Mouse (Mus musculus): Measurements from ENCODE around the gene Hibch. TPM values are rescaled to one million over a fixed set of nuclear protein-coding genes. Genes with fewer than 3 reads are reported as not detected.
"Not testable (repeated sequence)": the region's sequence is repeated elsewhere in the genome, so short reads cannot be mapped to it uniquely, and the experiment has no call there.

Hibch gene
- polyA plus RNA-seq, 1 experiment from 2014 or later: 15.9 TPM

- H3K27me3 ChIP-seq: no peaks in the 10 kb centered on the region
- 61% methylated on average over 2 of the region's 2 CpGs for WGBS (ENCODE audit: insufficient replicate concordance)
- no peak overlapping the region for H3K9ac ChIP-seq
- no peaks in the 10 kb centered on the region for H3K4me1 ChIP-seq (replicated peaks)
- H3K4me2 ChIP-seq: no peak overlapping the region
- H3K4me3 ChIP-seq (replicated peaks): no peak overlapping the region
- peaks cover 6% of the 10 kb centered on the region; the same call in 1 of the 2 replicates for H3K36me3 ChIP-seq (replicated peaks)
- H3K27ac ChIP-seq (replicated peaks): no peak overlapping the region
- H3K9me3 ChIP-seq (replicated peaks): no peaks in the 10 kb centered on the region
- no peak for ATAC-seq (ENCODE audit: insufficient read depth)
Measured at GRCm38 (mm10) chr1:52884208-52884607, 39.5 kb downstream of the Hibch start.

DNA sequence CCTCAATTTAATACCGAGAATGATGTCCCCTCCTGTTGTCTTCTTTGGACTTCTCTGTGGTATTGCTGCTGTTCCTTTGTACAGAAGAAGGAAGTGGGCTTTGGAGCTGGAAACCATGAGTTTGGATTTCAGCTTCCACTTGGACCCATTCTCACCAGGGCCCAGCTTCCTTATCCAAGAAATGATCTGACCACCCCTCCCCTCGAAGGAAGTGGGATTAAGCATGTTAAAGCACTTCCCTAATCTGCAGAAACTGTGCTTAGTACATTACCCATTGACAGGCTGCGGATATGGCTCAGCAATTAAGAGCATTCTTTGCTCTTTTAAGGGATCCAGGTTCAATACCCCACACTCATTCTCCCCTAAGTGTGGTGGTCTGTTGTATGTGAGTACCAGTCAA, 65.1 kb downstream of the Hibch start:
- no peak overlapping the region for H3K4me3 ChIP-seq (replicated peaks)
- 57% methylated on average over 3 of the region's 3 CpGs for WGBS (ENCODE audit: insufficient replicate concordance)

DNA sequence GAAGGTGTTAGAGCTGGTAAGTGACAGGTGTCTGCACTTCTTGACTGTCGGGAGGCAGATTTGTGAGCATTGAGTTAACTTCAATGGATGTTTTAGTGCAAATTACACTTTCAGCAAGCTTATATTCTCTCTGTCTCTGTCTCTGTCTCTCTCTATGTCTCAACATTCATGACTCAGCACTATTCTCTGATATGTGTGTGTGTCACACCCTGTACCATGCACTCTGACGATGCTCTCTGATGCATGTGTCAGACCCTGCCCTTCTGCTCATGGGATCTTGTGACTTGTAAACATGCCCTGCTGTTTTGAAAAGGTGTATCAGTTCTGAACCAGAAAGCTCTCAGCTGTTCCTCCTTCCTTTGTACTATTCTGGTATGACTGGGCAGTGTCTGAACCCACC, 71.9 kb downstream of the Hibch start:
- no peaks in the 10 kb centered on the region for H3K36me3 ChIP-seq (replicated peaks)
- no peaks in the 10 kb centered on the region for H3K27me3 ChIP-seq
- peak; percentile 71 for ATAC-seq (ENCODE audit: insufficient read depth)
- H3K27ac ChIP-seq (replicated peaks): no peak overlapping the region
- H3K9ac ChIP-seq: no peak overlapping the region
- H3K9me3 ChIP-seq (replicated peaks): no peaks in the 10 kb centered on the region
- no peak overlapping the region for H3K4me3 ChIP-seq (replicated peaks)
- 38% methylated on average over 2 of the region's 2 CpGs for WGBS (ENCODE audit: insufficient replicate concordance)
- no peaks in the 10 kb centered on the region for H3K4me1 ChIP-seq (replicated peaks)
- H3K4me2 ChIP-seq: no peak overlapping the region

More for the DNA sequence above, 65.1 kb downstream of the Hibch start:
- H3K36me3 ChIP-seq (replicated peaks): no peaks in the 10 kb centered on the region
- ATAC-seq (ENCODE audit: insufficient read depth): no peak
- H3K27ac ChIP-seq (replicated peaks): no peak overlapping the region
- no peak overlapping the region for H3K4me2 ChIP-seq
- no peaks in the 10 kb centered on the region for H3K9me3 ChIP-seq (replicated peaks)
- H3K9ac ChIP-seq: no peak overlapping the region
- no peaks in the 10 kb centered on the region for H3K4me1 ChIP-seq (replicated peaks)
- no peaks in the 10 kb centered on the region for H3K27me3 ChIP-seq

GRCm38 (mm10) chr1:52918897-52919296, 74.2 kb downstream of the Hibch start:
- ATAC-seq (ENCODE audit: insufficient read depth); H3K27me3 ChIP-seq; H3K4me2 ChIP-seq; H3K4me1 ChIP-seq (replicated peaks); H3K36me3 ChIP-seq (replicated peaks); H3K4me3 ChIP-seq (replicated peaks); H3K9ac ChIP-seq; H3K9me3 ChIP-seq (replicated peaks); H3K27ac ChIP-seq (replicated peaks): not testable (repeated sequence)

DNA sequence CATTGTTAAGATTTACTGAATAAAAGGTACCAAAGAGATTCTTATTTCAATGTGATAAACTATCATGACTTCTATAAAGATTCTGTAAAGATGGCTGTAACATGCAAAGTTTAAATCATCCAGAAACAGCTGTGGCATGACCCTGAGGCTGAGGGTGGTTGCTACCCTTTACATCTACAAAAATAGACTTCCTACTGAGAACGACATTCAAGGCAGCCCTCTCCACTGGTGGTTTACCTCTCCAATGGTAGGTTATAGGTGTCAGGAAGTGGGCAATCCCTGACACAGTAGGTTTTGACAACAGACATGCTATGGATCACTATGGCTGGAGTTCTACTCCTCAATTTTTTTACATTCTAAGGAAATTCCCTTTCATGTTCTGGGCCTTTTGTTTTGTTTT, 79.8 kb downstream of the Hibch start:
- H3K9me3 ChIP-seq (replicated peaks); H3K27ac ChIP-seq (replicated peaks); H3K27me3 ChIP-seq; H3K9ac ChIP-seq; H3K4me1 ChIP-seq (replicated peaks); ATAC-seq (ENCODE audit: insufficient read depth); H3K4me3 ChIP-seq (replicated peaks); H3K4me2 ChIP-seq; H3K36me3 ChIP-seq (replicated peaks): not testable (repeated sequence)
- WGBS (ENCODE audit: insufficient replicate concordance): 10% methylated on average over 1 of the region's 1 CpGs

- Histone ChIP-seq H3K4me2 (no peak overlapping the region), H3K9ac (no peak overlapping the region), H3K27me3 (no peaks in the 10 kb centered on the region), H3K36me3 (replicated peaks) (no peaks in the 10 kb centered on the region), H3K4me1 (replicated peaks) (no peaks in the 10 kb centered on the region), H3K4me3 (replicated peaks) (no peak overlapping the region), H3K9me3 (replicated peaks) (peaks cover 6% of the 10 kb centered on the region; the same call in 1 of the 2 replicates), H3K27ac (replicated peaks) (no peak overlapping the region)
- ATAC-seq (ENCODE audit: insufficient read depth): no peak
- 72% methylated on average over 5 of the region's 5 CpGs for WGBS (ENCODE audit: insufficient replicate concordance)
Measured at GRCm38 (mm10) chr1:52934494-52934893, 89.8 kb downstream of the Hibch start.

DNA sequence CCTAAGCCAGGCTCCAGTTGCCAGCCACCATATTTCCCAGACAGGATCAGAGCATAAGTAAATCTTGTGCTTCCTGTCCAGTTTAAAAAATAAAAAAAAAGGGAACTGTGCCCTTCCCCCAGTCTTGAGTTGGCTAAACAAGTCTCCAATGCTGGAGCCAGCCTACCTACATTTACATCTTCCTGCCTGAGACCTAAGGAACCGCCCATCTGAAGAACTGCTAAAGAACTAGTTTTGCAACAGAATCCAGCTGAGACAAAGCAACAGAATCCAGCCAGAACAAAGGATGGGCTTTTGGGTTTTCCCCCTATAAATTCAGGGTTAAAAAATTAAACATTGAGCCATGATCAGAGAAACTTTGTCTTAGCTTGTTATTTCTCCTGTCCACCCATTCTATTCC, 94.3 kb downstream of the Hibch start:
- H3K9me3 ChIP-seq (replicated peaks): peaks cover 6% of the 10 kb centered on the region; the same call in 1 of the 2 replicates
- WGBS (ENCODE audit: insufficient replicate concordance): 88% methylated on average over 1 of the region's 1 CpGs
- H3K9ac ChIP-seq: no peak overlapping the region
- H3K4me3 ChIP-seq (replicated peaks): no peak overlapping the region
- H3K4me1 ChIP-seq (replicated peaks): no peaks in the 10 kb centered on the region
- H3K4me2 ChIP-seq: no peak overlapping the region
- no peaks in the 10 kb centered on the region for H3K27me3 ChIP-seq
- no peak for ATAC-seq (ENCODE audit: insufficient read depth)
- no peak overlapping the region for H3K27ac ChIP-seq (replicated peaks)
- H3K36me3 ChIP-seq (replicated peaks): no peaks in the 10 kb centered on the region

- Histone ChIP-seq H3K4me3 (replicated peaks) (no peak overlapping the region), H3K9ac (no peak overlapping the region), H3K9me3 (replicated peaks) (no peaks in the 10 kb centered on the region), H3K4me1 (replicated peaks) (no peaks in the 10 kb centered on the region), H3K4me2 (no peak overlapping the region), H3K27me3 (peaks cover 11% of the 10 kb centered on the region), H3K36me3 (replicated peaks) (no peaks in the 10 kb centered on the region), H3K27ac (replicated peaks) (no peak overlapping the region)
- ATAC-seq (ENCODE audit: insufficient read depth): no peak
- 65% methylated on average over 5 of the region's 5 CpGs for WGBS (ENCODE audit: insufficient replicate concordance)
Measured at GRCm38 (mm10) chr1:52947895-52948294, 103.2 kb downstream of the Hibch start.

GRCm38 (mm10) chr1:52951146-52951868, 106.6 kb downstream of the Hibch start:
- H3K4me3 ChIP-seq (replicated peaks): peak overlapping the region; percentile 55; the same call in 1 of the 2 replicates
- no peaks in the 10 kb centered on the region for H3K9me3 ChIP-seq (replicated peaks)
- H3K36me3 ChIP-seq (replicated peaks): no peaks in the 10 kb centered on the region
- H3K27me3 ChIP-seq: peaks cover 15% of the 10 kb centered on the region
- no peaks in the 10 kb centered on the region for H3K4me1 ChIP-seq (replicated peaks)
- H3K9ac ChIP-seq: no peak overlapping the region
- H3K27ac ChIP-seq (replicated peaks): no peak overlapping the region
- ATAC-seq (ENCODE audit: insufficient read depth): peak; percentile 66
- WGBS (ENCODE audit: insufficient replicate concordance): 15% methylated on average over 5 of the region's 5 CpGs
- H3K4me2 ChIP-seq: peak overlapping the region; percentile 75

- H3K9me3 ChIP-seq (replicated peaks): no peaks in the 10 kb centered on the region
- ATAC-seq (ENCODE audit: insufficient read depth): no peak
- peak overlapping the region; percentile 67 for H3K27ac ChIP-seq (replicated peaks)
- peak overlapping the region; percentile 21; the same call in 1 of the 2 replicates for H3K9ac ChIP-seq
- no peaks in the 10 kb centered on the region for H3K36me3 ChIP-seq (replicated peaks)
- peaks cover 15% of the 10 kb centered on the region for H3K27me3 ChIP-seq
- H3K4me3 ChIP-seq (replicated peaks): peak overlapping the region; percentile 55
- 10% methylated on average over 5 of the region's 5 CpGs for WGBS (ENCODE audit: insufficient replicate concordance)
- no peaks in the 10 kb centered on the region for H3K4me1 ChIP-seq (replicated peaks)
- H3K4me2 ChIP-seq: peak overlapping the region; percentile 75
Measured at GRCm38 (mm10) chr1:52952143-52952542, 107.4 kb downstream of the Hibch start.

- 2% methylated on average over 47 of the region's 47 CpGs for WGBS (ENCODE audit: insufficient replicate concordance)
- H3K27me3 ChIP-seq: peaks cover 15% of the 10 kb centered on the region
Measured at GRCm38 (mm10) chr1:52952551-52953397, 108.0 kb downstream of the Hibch start.

More at GRCm38 (mm10) chr1:52952551-52953397, 108.0 kb downstream of the Hibch start:
- Histone ChIP-seq H3K9ac (peak overlapping the region; percentile 21; the same call in 1 of the 2 replicates), H3K36me3 (replicated peaks) (no peaks in the 10 kb centered on the region), H3K9me3 (replicated peaks) (no peaks in the 10 kb centered on the region), H3K27ac (replicated peaks) (peak overlapping the region; percentile 67), H3K4me1 (replicated peaks) (no peaks in the 10 kb centered on the region), H3K4me2 (peak overlapping the region; percentile 75), H3K4me3 (replicated peaks) (peak overlapping the region; percentile 55)
- peak; percentile 32; the same call in 1 of the 2 replicates for ATAC-seq (ENCODE audit: insufficient read depth)

All from liver, embryonic 15.5 days (tissue).